Mouse (Mus musculus): ENCODE measurements around the gene Gm10282.

The Gm10282 gene

DNA sequence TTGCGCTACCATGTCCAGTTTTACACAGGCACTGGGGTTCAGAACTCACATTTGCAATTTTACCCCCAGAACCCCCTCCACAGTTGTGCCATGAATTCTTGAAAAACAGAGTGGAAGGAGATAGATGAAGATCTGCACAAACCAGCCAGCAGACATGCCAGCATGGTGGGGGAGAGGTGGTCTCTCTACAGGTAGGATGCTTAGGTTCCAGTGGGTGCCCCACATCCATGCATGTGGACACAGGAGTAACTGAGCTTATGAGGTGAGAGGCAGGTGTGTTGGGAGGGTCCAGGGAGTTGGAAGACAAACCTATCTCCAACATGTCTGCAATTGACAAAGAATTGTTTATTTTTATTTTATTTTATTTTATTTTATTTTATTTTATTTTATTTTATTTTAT, 6.1 kb downstream of the Gm10282 start:
- DNase-seq (ENCODE audit: low spot score in 2 of 2): no peak

DNA sequence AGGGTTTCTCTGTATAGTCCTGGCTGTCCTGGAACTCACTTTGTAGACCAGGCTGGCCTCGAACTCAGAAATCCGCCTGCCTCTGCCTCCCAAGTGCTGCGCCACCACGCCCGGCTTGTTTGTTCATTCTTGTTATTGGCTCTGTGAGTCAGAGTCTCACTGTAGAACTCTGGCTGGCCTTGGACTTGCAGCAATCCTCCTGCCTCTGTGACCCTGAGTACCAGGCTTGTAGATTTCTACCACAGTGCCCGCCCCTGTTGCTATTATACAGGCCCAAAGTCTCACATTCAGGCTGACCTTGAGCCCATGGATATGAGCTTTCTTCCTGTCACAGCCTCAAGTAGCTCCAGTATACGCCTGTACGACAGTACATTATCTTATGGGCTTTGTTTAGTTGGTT, 8.5 kb downstream of the Gm10282 start:
- no peak for DNase-seq (ENCODE audit: low spot score in 2 of 2)

DNA sequence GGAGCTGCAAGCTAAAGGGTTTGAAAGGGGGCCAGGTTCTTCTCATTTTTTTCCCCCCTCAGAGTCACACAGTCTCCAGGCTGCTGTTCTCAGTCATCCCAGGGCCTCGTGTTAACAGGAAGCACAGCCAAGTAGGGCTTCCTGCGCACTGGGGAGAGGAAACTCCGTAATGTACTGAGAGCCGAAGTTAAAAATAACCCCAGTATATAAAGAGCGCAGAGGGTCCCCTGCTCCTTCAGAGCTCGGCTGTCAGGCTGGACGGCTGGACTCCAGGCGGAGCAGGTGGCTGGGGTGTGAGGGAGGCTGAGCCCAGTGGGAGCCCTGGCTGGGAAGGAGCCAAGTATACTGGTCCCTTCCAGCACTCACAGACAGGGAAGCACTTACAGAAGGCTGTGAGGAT, 9.4 kb downstream of the Gm10282 start:
- DNase-seq (ENCODE audit: low spot score in 2 of 2): peak; percentile 73 to 77

GRCm38 (mm10) chr8:72295125-72295524, 9.9 kb downstream of the Gm10282 start:
- no peak for DNase-seq (ENCODE audit: low spot score in 2 of 2)

- DNase-seq (ENCODE audit: low spot score in 2 of 2): no peak
These were observed 11.8 kb downstream of the Gm10282 start for GRCm38 (mm10) chr8:72293309-72293708.

GRCm38 (mm10) chr8:72291104-72291503, 14.0 kb downstream of the Gm10282 start:
- no peak for DNase-seq (ENCODE audit: low spot score in 2 of 2)

- no peak for DNase-seq (ENCODE audit: low spot score in 2 of 2)
These were observed 16.0 kb downstream of the Gm10282 start for GRCm38 (mm10) chr8:72289051-72289450.

GRCm38 (mm10) chr8:72285285-72285684, 19.8 kb downstream of the Gm10282 start:
- no peak for DNase-seq (ENCODE audit: low spot score in 2 of 2)

DNA sequence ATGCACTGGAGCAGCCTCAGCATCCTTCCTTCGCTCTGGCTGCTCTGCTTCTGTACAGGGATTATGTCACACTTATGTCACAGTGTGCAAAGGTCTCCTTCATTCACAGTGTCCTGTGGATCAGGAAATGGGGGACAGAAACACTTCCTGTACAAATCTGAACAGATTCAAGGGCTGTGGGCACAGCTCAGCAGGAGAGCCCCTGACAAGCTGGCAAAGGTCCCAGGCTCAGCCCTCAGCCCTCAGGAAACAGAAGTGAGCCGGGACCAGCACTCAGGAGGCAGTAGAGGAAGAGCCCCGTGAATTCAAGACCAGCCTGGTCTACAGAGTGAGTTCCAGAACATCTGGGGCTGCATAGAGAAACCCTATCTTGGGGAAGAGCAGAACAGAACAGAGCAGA, 23.4 kb downstream of the Gm10282 start:
- DNase-seq (ENCODE audit: low spot score in 2 of 2): no peak

DNA sequence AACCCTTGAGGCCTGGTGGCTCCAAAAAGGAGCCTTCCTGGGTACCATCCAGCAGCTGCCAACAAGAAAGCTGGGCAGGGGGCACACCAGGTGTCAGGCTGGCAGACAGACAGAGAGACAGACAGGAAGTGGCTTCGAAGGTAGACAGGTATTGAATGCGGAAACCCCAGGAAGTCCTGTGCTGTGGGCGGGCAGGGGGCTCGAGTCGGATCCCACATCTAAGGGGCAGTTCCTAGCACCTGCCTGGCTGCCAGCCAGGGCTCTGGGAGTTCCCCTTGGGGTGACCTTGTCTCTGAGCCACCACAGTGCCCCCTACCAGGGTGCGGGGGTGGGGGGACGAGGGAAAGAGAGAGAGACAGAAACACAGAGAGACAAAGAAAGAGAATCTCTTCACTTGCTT, 25.9 kb downstream of the Gm10282 start:
- no peak for DNase-seq (ENCODE audit: low spot score in 2 of 2)

DNA sequence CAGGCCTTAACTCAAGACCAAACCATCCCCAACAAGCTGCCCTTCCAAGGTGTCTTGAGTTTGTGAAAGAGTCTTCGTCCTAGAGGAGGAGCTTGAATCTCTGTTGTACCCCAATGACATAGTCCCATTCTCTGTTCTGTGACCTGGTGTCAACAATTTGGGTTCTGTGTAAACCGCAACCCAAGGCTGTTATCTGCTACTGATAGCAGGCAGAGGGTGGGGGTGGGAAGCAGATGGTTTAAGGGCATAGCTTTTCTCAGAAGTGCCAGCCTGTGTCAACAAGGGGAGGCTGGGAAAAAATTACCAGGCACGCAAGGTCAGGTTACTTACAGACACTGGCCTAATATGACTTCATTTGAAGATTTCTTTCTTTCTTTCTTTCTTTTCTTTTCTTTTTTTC, 27.8 kb downstream of the Gm10282 start:
- DNase-seq (ENCODE audit: low spot score in 2 of 2): no peak

- no peak for DNase-seq (ENCODE audit: low spot score in 2 of 2)
These were observed 31.3 kb downstream of the Gm10282 start for GRCm38 (mm10) chr8:72273807-72274206.

DNA sequence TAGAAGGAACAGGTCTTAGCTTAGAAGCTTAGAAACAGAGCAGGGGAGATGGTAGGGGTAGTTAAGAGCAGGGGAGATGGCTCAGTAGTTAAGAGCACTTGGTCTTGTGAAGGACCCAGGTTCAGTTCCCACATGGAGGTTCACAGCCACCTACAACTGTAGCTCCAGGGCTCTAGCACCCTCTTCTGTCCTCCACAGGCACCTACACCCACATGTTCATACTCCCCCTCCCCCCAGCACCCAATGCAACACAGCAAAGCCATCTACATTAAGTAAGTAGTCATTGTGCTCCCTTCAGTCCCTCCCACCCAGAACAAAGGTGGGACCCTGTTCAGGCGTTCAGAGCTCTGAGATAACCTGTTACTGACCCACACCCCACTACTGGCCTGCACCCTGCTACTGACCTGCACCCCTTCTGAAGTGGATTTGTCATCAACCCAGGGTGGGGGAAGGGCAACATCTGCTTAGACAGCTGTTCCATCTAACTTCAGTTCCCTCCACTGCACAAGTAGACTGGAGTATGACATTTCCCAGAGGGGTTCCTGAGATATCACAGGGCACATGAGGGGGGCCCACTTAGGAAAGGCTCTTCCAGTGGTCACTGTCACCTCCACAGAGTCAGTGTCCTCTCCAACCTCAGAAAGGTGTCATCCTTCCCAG, 31.8 kb downstream of the Gm10282 start:
- DNase-seq (ENCODE audit: low spot score in 2 of 2): no peak

GRCm38 (mm10) chr8:72272361-72272760, 32.7 kb downstream of the Gm10282 start:
- peak; percentile 52 to 71 for DNase-seq (ENCODE audit: low spot score in 2 of 2)

DNA sequence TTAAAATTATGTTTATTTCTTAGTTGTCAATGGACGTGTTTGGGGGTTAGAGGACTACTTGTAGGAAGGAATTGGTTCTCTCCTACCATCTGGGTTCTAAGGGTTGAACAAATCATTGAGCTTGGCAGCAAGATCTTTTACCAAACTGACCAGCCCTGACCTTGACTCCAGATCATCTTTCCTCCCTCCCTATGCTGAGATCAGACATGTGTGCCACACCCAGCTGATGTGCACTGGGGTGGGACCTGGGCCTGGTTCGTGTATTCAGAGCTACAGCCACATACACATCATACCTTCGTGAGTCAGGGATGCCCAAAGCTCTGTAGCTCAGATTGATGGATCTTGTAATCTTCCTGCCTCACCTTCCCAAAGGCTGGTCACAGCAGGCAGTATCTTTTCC, 33.4 kb downstream of the Gm10282 start:
- no peak for DNase-seq (ENCODE audit: low spot score in 2 of 2)

DNA sequence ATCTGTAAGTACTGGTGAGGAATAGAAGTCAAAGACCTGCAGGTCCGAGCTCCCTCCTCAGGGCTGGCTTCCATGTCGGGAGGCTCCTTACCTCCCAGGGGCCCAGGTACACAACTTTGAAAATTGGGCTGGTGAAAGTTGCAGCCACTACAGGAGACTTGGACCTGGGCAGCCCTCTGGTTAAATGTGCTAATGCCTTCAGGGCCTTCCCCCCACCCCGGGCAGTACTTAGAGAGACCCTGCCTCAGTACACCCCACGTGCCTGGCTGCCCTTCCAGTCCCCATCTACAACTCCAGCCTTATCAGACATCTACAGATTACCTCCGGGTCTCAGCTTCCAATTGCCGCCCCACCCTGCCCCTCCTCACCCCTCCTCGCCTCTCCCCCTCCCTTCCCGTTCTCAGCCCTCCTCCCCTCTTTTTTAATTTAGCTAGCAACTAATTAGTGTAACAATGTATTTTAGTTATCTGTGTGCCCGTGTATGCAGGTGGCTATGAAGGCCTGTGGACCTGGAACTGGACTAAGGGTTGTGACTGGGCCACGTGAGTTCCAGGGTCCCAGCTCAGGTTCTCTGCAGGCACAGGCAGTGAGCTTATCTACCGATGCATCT, 33.9 kb downstream of the Gm10282 start:
- DNase-seq (ENCODE audit: low spot score in 2 of 2): no peak

- DNase-seq (ENCODE audit: low spot score in 2 of 2): no peak
These were observed 34.5 kb downstream of the Gm10282 start for GRCm38 (mm10) chr8:72270606-72271005.

DNA sequence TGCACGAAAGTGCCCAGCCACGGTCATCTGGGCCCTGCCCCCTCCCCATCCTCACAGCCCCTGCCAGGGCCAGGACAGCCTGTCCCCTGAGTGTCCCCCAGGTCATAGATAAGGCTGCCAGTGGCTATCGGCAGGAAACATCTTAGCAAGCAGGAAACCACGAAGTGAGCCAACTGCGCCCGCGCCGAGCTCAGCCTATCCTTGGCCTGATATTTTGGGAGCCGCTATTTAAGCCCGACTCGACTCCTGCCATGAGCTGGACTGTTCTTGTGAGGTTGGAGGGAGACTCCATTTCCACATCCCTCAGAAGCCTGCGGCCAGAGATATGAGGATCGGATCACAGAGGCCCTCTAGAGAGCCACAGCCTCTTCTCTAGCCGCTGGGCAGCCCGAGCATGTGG, 36.7 kb downstream of the Gm10282 start:
- peak in 1 of 2 experiments; percentile 28 for DNase-seq (ENCODE audit: low spot score in 2 of 2)

DNA sequence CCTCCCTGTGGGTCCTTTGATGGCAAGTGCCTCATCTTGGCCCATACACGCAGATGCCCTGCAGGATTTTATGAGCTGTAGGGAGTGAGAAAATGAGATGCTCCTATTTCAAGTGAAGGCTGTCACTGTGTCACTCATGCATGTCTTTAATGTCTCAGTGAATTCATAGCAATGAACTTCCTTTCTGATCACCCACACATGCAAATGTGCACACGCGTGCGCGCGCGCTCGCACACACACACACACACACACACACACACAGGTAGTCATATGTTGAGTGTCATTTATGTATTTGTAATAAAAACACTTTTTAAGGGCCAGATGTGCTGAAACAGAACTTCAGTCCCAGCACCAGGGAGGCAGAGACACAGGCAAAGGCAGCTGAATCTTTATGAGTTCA, 38.0 kb downstream of the Gm10282 start:
- DNase-seq (ENCODE audit: low spot score in 2 of 2): no peak

DNA sequence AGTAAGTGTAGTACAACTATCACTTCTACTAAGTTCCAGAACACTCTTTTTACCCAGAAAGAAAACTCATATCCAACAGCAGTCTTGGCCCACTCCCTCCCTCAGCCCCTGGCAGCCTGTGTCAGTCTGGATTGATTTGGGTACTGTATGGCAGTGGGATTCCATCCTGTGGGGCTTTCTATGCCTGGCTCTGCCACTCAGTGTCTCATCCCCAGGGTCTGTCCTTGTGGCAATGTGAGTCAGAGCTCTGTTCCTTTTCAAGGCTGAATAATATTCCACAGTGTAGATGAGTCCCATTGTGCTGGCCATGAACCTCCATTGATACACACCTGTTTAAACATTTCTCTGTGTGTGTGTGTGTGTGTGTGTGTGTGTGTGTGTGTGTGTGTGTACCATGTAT, 38.4 kb downstream of the Gm10282 start:
- no peak for DNase-seq (ENCODE audit: low spot score in 2 of 2)

DNA sequence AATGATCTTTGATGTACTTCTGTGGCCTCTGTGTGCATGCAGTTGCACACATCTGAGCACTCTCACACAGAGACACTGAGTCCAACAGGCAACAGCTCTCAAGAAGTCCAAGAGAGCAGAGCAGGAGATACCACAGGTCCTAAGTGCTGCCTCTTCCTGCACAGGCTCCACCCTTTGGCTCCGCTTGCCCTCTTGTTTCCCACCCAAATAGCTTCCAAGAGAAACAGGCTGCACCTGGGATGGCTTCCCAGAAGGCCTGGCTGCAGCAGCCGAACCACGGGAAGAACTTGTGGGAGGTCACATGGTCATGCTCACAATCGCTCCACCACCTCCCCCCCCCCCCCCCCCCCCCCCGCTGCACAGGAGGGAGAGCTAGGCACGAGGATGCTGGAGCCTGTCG, 39.7 kb downstream of the Gm10282 start:
- no peak for DNase-seq (ENCODE audit: low spot score in 2 of 2)

- no peak for DNase-seq (ENCODE audit: low spot score in 2 of 2)
These were observed 41.6 kb downstream of the Gm10282 start for GRCm38 (mm10) chr8:72263451-72263850.

DNA sequence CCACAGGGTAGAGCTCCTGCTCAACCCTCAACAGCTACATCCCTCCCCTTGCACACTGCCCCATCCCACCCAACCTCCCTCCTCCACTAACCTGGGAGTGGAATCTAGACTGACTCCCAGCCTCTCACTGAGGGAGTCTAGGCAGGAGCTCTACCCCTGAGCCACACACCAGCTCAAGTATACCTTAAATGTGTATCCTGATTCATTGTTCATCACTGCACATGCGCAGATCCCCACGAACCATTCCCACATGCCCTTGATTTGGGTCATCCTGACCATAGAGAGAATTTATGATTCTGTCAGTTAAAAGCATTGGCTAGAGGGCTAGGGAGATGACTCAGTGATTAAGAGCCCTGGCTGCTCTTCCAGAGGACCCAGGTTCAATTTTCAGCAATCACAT, 42.3 kb downstream of the Gm10282 start:
- no peak for DNase-seq (ENCODE audit: low spot score in 2 of 2)

DNA sequence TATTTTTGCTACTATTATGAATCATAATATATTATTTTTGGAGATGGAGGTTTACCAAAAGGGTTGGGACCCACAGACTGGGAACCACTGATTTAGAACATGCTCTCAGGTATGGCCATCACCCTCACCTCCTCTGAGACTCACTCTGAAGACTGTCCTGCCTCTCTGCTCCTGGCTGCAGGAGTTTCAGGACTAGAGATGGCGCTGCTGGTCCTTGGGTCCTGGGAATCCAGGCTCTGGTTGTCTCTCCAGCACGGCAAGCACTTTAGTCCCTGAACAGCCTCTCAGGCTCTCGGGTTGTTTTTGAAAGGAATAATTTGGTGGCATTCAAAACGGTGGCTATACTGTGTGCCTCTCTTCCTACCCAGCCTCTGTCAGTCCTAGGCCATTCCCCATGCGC, 43.2 kb downstream of the Gm10282 start:
- no peak for DNase-seq (ENCODE audit: low spot score in 2 of 2)
